Mouse (Mus musculus): ENCODE results near the gene Sgcb.

DNA sequence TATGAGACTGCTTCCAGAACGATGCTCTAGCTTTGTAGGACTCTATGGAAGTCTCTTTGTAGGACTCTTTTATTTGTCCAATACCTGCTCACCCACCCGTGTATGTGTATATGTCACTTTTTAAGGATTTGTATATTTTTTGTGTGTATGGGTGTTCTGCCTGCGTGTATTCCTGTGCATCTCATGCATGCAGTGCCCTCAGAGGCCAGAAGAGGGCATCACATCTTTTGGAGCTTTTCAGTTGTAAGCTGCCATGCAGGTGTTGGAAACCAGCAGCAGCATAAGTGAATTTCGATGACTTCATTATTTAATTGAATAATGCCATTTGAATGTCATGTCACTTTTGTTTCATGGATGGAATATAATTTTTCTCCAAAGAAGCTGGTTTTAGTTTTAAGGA is 5.5 kb downstream of the Sgcb start:
- TF ChIP-seq CTCF (IDR thresholded peaks at IDR 0.05; ENCODE audit: low read depth): peak; percentile 57
- TF ChIP-seq EP300 (IDR thresholded peaks at IDR 0.05; ENCODE audit: low read depth): no peak

Data from liver, embryonic 14.5 days (tissue).